Mouse (Mus musculus) heart, embryonic 16.5 days (tissue): ENCODE data around the gene Syncrip. TPM values are rescaled to one million over a fixed set of nuclear protein-coding genes. Genes with fewer than 3 reads are reported as not detected.
"Not testable (repeated sequence)": the region's sequence is repeated elsewhere in the genome, so short reads cannot be mapped to it uniquely, and the experiment has no call there.

Experiments used
- ATAC-seq: fragments of 200-750 bp; cut with Nextera tagmentation; replicated peaks from 2 replicates; pipeline ENCODE4 v1.8.0; 2017; ENCODE audit warnings: moderate number of reproducible peaks; ENCODE audit not compliant: insufficient read depth, low FRiP score; ENCODE audit errors: extremely low read depth
- H3K27ac ChIP-seq: fragments of 300-500 bp; sonication (generic); 2 replicates; pipeline ENCODE4 v1.5.1; 2014; ENCODE audit warnings: mild to moderate bottlenecking, low read length, control low read depth, moderate library complexity
- H3K27me3 ChIP-seq: fragments of 300-500 bp; sonication (generic); 2 replicates; pipeline ENCODE4 v1.6.1; 2014; ENCODE audit warnings: low read length, mixed read lengths; ENCODE audit not compliant: control insufficient read depth, insufficient read depth
- H3K36me3 ChIP-seq: fragments of 300-500 bp; sonication (generic); 2 replicates; pipeline ENCODE4 v1.6.1; 2014; ENCODE audit not compliant: control insufficient read depth, insufficient read depth
- H3K4me1 ChIP-seq: fragments of 300-500 bp; sonication (generic); 2 replicates; pipeline ENCODE4 v1.6.1; 2014; ENCODE audit warnings: low read length, mixed read lengths; ENCODE audit not compliant: control insufficient read depth, insufficient read depth
- H3K4me2 ChIP-seq: fragments of 300-500 bp; sonication (generic); 2 replicates; pipeline ENCODE4 v1.6.1; 2014; ENCODE audit warnings: low read depth, mild to moderate bottlenecking, control low read depth, low read length
- H3K4me3 ChIP-seq: fragments of 300-500 bp; sonication (generic); 2 replicates; pipeline ENCODE4 v1.5.1; 2014; ENCODE audit warnings: mild to moderate bottlenecking, control low read depth, low read length
- H3K9ac ChIP-seq: fragments of 300-500 bp; sonication (generic); 2 replicates; pipeline ENCODE4 v1.6.1; 2014; ENCODE audit warnings: low read length, control low read depth
- H3K9me3 ChIP-seq: fragments of 300-500 bp; sonication (generic); replicated peaks from 2 replicates; pipeline ENCODE4 v1.6.1; 2016; ENCODE audit warnings: low read length; ENCODE audit not compliant: control insufficient read depth
- WGBS: fragments of 180-500 bp; shearing (Covaris S2); extraction: QIAGEN DNeasy Blood & Tissue Kit; methylation state at CpG from one replicate; pipeline ENCODE4 v1.1.7; 2014; 5-methylcytosine and 5-hydroxymethylcytosine counted together
- polyA plus RNA-seq: library from polyadenylated mRNA; unstranded; fragments of >200 nt; fragmentation: Nextera tagmentation; extraction: Ambion mirVana; gene quantifications from 2 replicates; pipeline ENCODE4 v1.2.1, GENCODE M21; 2015

The Syncrip gene
- 49.1 and 55.1 TPM in 2 replicates for polyA plus RNA-seq

- not testable (repeated sequence) for H3K27me3 ChIP-seq, H3K9me3 ChIP-seq, H3K36me3 ChIP-seq
- peak within 1 kb of the TSS; percentile 100 for H3K27ac ChIP-seq
- peak; percentile 93 for ATAC-seq
- peak within 1 kb of the TSS; percentile 99 for H3K4me3 ChIP-seq
- peaks cover 12% of the 10 kb centered on the region for H3K4me1 ChIP-seq
- peak within 1 kb of the TSS; percentile 94 for H3K4me2 ChIP-seq
- under 1% methylated on average over 39 of the region's 68 CpGs for WGBS
- H3K9ac ChIP-seq: peak within 1 kb of the TSS; percentile 99
Measured at GRCm38 (mm10) chr9:88482230-88482828, at the start of gene Syncrip. Syncrip (minus strand) TSS chr9:88482574.

- H3K27ac ChIP-seq: no peak overlapping the region
- H3K4me2 ChIP-seq: no peak overlapping the region
- no peaks in the 10 kb centered on the region for H3K9me3 ChIP-seq
- H3K36me3 ChIP-seq: no peaks in the 10 kb centered on the region
- no peak overlapping the region for H3K9ac ChIP-seq
- 64% methylated on average over 5 of the region's 5 CpGs for WGBS
- H3K4me3 ChIP-seq: no peak overlapping the region
- no peaks in the 10 kb centered on the region for H3K4me1 ChIP-seq
- H3K27me3 ChIP-seq: no peaks in the 10 kb centered on the region
- no peak for ATAC-seq
Measured at GRCm38 (mm10) chr9:88529979-88530580, 47.7 kb upstream of the Syncrip start.

- no peaks in the 10 kb centered on the region for H3K4me1 ChIP-seq
- H3K27me3 ChIP-seq: no peaks in the 10 kb centered on the region
- no peak overlapping the region for H3K4me2 ChIP-seq
- 80% methylated on average over 3 of the region's 3 CpGs for WGBS
- no peaks in the 10 kb centered on the region for H3K36me3 ChIP-seq
- no peaks in the 10 kb centered on the region for H3K9me3 ChIP-seq
- no peak overlapping the region for H3K27ac ChIP-seq
- ATAC-seq: no peak
- H3K9ac ChIP-seq: no peak overlapping the region
- H3K4me3 ChIP-seq: no peak overlapping the region
Measured at GRCm38 (mm10) chr9:88529571-88529970, 47.2 kb upstream of the Syncrip start.

- no peak overlapping the region for H3K4me2 ChIP-seq
- no peaks in the 10 kb centered on the region for H3K27me3 ChIP-seq
- H3K27ac ChIP-seq: no peak overlapping the region
- no peaks in the 10 kb centered on the region for H3K4me1 ChIP-seq
- no peak overlapping the region for H3K9ac ChIP-seq
- WGBS: 79% methylated on average over 5 of the region's 5 CpGs
- no peaks in the 10 kb centered on the region for H3K36me3 ChIP-seq
- no peak overlapping the region for H3K4me3 ChIP-seq
- no peak for ATAC-seq
- H3K9me3 ChIP-seq: no peaks in the 10 kb centered on the region
Measured at GRCm38 (mm10) chr9:88528736-88529135, 46.4 kb upstream of the Syncrip start.

- no peaks in the 10 kb centered on the region for H3K9me3 ChIP-seq
- H3K27ac ChIP-seq: no peak overlapping the region
- no peak overlapping the region for H3K4me3 ChIP-seq
- no peaks in the 10 kb centered on the region for H3K4me1 ChIP-seq
- H3K4me2 ChIP-seq: no peak overlapping the region
- no peaks in the 10 kb centered on the region for H3K36me3 ChIP-seq
- H3K9ac ChIP-seq: no peak overlapping the region
- 85% methylated on average over 4 of the region's 4 CpGs for WGBS
- ATAC-seq: no peak
- H3K27me3 ChIP-seq: no peaks in the 10 kb centered on the region
Measured at GRCm38 (mm10) chr9:88527956-88528355, 45.6 kb upstream of the Syncrip start.

GRCm38 (mm10) chr9:88525341-88525740 is 43.0 kb upstream of the Syncrip start:
- ATAC-seq: no peak
- H3K4me1 ChIP-seq: peaks cover 8% of the 10 kb centered on the region
- no peaks in the 10 kb centered on the region for H3K27me3 ChIP-seq
- H3K4me3 ChIP-seq: no peak overlapping the region
- 90% methylated on average over 6 of the region's 6 CpGs for WGBS
- H3K36me3 ChIP-seq: peaks cover 8% of the 10 kb centered on the region; the same call in 1 of the 2 replicates
- H3K9me3 ChIP-seq: no peaks in the 10 kb centered on the region
- no peak overlapping the region for H3K4me2 ChIP-seq
- H3K27ac ChIP-seq: no peak overlapping the region
- no peak overlapping the region for H3K9ac ChIP-seq

- Histone ChIP-seq H3K27me3 (no peaks in the 10 kb centered on the region), H3K9ac (no peak overlapping the region), H3K4me2 (no peak overlapping the region), H3K9me3 (no peaks in the 10 kb centered on the region), H3K27ac (no peak overlapping the region), H3K36me3 (peaks cover 12% of the 10 kb centered on the region), H3K4me1 (peaks cover 10% of the 10 kb centered on the region), H3K4me3 (no peak overlapping the region)
- WGBS: 81% methylated on average over 3 of the region's 3 CpGs
- ATAC-seq: no peak
Measured at GRCm38 (mm10) chr9:88524796-88525195, 42.4 kb upstream of the Syncrip start.

- Histone ChIP-seq H3K4me2 (no peak overlapping the region), H3K27me3 (no peaks in the 10 kb centered on the region), H3K4me3 (no peak overlapping the region), H3K4me1 (peaks cover 10% of the 10 kb centered on the region), H3K9me3 (no peaks in the 10 kb centered on the region), H3K9ac (no peak overlapping the region), H3K27ac (no peak overlapping the region), H3K36me3 (peaks cover 12% of the 10 kb centered on the region)
- ATAC-seq: no peak
- WGBS: 97% methylated on average over 2 of the region's 2 CpGs
Measured at GRCm38 (mm10) chr9:88524367-88524766, 42.0 kb upstream of the Syncrip start.

GRCm38 (mm10) chr9:88523335-88523668 is 40.9 kb upstream of the Syncrip start:
- H3K36me3 ChIP-seq: peaks cover 12% of the 10 kb centered on the region
- peak overlapping the region; percentile 76 for H3K27ac ChIP-seq
- peaks cover 13% of the 10 kb centered on the region for H3K4me1 ChIP-seq
- H3K4me2 ChIP-seq: peak overlapping the region; percentile 78
- peak overlapping the region; percentile 73 for H3K9ac ChIP-seq
- WGBS: under 1% methylated on average over 16 of the region's 16 CpGs
- H3K27me3 ChIP-seq: no peaks in the 10 kb centered on the region
- no peak; the same call in 1 of the 2 replicates for ATAC-seq
- peak overlapping the region; percentile 79 for H3K4me3 ChIP-seq
- H3K9me3 ChIP-seq: no peaks in the 10 kb centered on the region
